ENCODE assay signal across 22 mouse cellular contexts in genomic region chr14:40708981-40709531, GRCm38 (mm10).
"Had no signal": no experiment of that assay in that cellular context is flagged by ENCODE, and none has a peak within 500 bp of the region (broad histone marks: within the 10 kb centered on the region; RNA-seq: fewer than 3 reads in every experiment).

No protein-coding gene starts in this region.

- H3K27ac ChIP-seq: kidney, postnatal 0 days; layer of hippocampus, adult 2 months; limb, embryonic 10.5 days; limb, embryonic 13.5 days; liver, embryonic 12.5 days; liver, embryonic 15.5 days; lung, embryonic 15.5 days; midbrain, embryonic 15.5 days; stomach, embryonic 15.5 days had no signal

- DNase-seq: kidney, adult 2 months; kidney, postnatal 25 days; layer of hippocampus, adult 9-11 months; liver; lung, adult 18-20 months; lung, postnatal 10 days; lung, postnatal 36 days; retina, postnatal 1 day; right cerebral cortex, postnatal 25 days; spleen, adult 18-20 months; thymus, postnatal 25 days had no signal

- H3K4me1 ChIP-seq: limb, embryonic 10.5 days; limb, embryonic 13.5 days; liver, embryonic 12.5 days; liver, embryonic 15.5 days; lung, embryonic 15.5 days; megakaryocyte, embryonic 14.5 days; midbrain, embryonic 15.5 days; stomach, embryonic 15.5 days had no signal

- H3K27me3 ChIP-seq: limb, embryonic 13.5 days; liver, embryonic 12.5 days; liver, embryonic 15.5 days; lung, embryonic 15.5 days; megakaryocyte, embryonic 14.5 days; midbrain, embryonic 15.5 days; stomach, embryonic 15.5 days had no signal

- H3K36me3 ChIP-seq: limb, embryonic 10.5 days; limb, embryonic 13.5 days; liver, embryonic 12.5 days; liver, embryonic 15.5 days; lung, embryonic 15.5 days; midbrain, embryonic 15.5 days; stomach, embryonic 15.5 days had no signal

- H3K9me3 ChIP-seq: limb, embryonic 10.5 days; limb, embryonic 13.5 days; liver, embryonic 12.5 days; liver, embryonic 15.5 days; lung, embryonic 15.5 days; megakaryocyte, embryonic 14.5 days; midbrain, embryonic 15.5 days; stomach, embryonic 15.5 days had no signal

- H3K4me2 ChIP-seq: limb, embryonic 13.5 days; liver, embryonic 12.5 days; liver, embryonic 15.5 days; lung, embryonic 15.5 days; midbrain, embryonic 11.5 days; midbrain, embryonic 15.5 days; stomach, embryonic 15.5 days had no signal

- H3K4me3 ChIP-seq: layer of hippocampus, adult 2 months; limb, embryonic 10.5 days; limb, embryonic 13.5 days; liver, embryonic 12.5 days; liver, embryonic 15.5 days; lung, embryonic 15.5 days; megakaryocyte, embryonic 14.5 days; midbrain, embryonic 15.5 days; stomach, embryonic 15.5 days had no signal

- ATAC-seq: liver, embryonic 12.5 days; midbrain, embryonic 15.5 days had no signal

- H3K9ac ChIP-seq: limb, embryonic 13.5 days; liver, embryonic 12.5 days; liver, embryonic 15.5 days; lung, embryonic 15.5 days; midbrain, embryonic 15.5 days; stomach, embryonic 15.5 days had no signal
